Mouse (Mus musculus) frontal cortex, postnatal 10 days (tissue): ENCODE data around the gene Naip6.
"Not testable (repeated sequence)": the region's sequence is repeated elsewhere in the genome, so short reads cannot be mapped to it uniquely, and the experiment has no call there.

Experiments
- DNase-seq, 2 experiments: peaks; one replicate each; pipeline ENCODE4 v3.0.0; 2022; ENCODE audit warnings: low spot score in 2 of 2, mixed read lengths in 1 of 2

The Naip6 gene

DNA sequence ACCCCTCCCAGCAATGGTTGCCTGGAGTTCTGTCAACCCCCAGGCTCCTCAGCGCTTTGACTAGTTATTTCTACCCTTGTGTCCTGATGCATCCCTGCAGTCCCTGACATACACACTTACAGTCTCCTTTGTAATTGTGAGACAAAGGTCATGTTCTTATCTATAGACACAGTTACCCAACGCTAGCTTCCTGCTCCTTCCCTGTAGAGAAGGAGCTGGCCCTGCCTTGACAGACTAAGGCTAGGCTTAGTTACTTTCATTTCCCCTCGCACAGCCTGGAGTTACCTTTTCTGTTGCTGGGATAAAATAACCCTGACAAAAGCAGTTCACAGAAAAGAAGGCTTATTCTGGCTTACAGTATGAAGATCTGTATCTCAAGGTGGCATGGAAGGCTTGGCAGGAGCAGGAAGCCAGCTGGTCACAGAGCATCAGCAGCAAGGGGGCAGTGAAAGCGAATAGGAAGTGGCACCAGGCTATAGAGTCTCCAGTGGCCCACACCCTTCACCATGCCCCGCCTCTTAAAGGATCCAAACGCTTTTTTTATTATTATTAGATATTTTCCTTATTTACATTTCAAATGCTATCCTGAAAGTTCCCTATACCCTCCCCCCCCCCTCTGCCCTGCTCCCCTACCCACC lies at the start of gene Naip6:
Naip6 (minus strand) TSS at position 419 of the 638 bp plus-strand sequence.
- not testable (repeated sequence) for DNase-seq

DNA sequence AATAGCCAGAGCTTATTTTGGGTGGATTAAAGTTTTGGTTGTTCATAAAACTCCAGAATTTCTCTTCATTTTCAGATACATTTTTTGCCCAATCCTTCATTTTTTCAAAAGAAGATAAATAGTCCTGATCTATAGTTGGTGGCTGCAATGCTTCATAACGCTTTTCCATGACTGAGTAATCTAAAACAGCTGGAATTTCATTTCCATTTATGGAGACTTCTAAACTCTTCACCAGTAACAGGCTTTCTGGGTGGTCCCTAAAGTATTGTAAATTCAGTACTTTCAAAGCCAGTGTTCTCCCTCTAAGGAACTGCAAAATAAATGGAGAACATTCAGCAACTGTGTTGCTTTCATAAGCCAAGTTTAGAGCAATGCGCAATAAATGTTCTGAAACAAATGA lies 34.8 kb upstream of the Naip6 start:
- not testable (repeated sequence) for DNase-seq

DNA sequence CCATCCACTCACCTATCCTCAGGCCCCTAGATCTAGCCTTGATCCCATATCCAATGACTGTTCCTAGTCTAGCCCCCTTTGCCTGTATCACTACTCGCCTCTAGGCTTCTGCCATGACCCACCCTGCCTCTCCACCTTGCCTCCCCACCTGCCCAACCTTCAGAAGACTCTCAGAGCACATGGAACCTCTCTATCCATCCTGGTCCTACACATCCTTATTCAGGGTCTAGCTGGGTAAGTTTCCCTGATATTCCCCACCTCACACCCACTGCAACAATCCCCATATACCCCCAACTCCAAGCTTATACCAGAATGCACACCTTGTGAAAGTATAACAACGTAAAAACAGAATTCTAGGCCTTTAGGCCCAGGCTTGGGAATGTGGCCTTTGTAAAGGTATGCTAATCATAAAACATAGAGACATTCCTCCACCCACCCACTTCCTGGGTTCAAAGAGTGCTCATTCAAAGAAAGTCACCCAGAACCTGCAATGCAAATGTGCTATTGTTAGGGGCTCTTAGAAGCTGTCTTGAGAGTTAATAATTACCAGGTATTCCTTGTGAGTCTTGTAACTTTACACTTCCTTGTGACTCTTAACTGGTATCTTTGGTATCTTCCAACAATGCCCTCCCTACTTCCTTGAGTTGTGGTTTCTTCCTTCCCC lies 32.2 kb upstream of the Naip6 start:
- DNase-seq, result not testable (repeated sequence)

DNA sequence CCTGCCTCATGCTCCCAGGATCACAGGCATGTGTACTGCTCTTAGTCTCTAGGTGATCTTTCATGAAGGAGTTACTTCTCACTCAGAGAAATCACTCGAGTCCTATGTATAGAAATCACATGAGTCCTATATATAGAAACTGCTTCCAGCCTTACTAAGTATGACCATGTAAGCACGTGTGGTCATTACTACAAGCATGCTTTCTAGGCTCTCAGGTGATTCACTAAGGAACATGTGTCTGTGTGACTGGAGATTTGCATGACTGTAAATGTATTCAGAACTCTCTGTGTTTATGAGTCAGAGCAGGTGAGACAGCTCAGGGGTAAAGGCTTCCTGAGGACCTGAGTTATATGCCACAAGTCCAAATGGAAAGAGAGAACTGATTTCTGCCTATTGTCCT lies 24.3 kb upstream of the Naip6 start:
- no peak for DNase-seq

DNA sequence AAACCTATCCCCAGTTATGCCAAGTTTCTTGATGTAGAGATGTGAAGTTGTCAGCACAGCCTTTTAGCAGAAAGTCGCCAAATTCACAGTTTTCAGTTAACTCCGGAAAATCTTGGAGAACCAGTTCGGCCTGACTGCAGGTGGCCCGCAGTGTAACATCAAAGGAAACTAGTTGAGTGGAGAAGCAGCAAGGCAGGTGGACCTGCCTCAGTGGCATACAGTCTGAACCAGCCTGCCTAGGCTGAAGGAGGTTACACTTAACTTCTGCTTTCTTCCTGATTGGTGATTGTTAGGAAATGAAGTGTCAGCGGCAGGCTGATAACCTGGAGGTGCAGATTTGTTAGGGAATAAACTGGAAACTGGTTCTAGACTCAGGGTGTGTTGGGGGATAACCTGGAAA lies 14.3 kb upstream of the Naip6 start:
- not testable (repeated sequence) for DNase-seq

DNA sequence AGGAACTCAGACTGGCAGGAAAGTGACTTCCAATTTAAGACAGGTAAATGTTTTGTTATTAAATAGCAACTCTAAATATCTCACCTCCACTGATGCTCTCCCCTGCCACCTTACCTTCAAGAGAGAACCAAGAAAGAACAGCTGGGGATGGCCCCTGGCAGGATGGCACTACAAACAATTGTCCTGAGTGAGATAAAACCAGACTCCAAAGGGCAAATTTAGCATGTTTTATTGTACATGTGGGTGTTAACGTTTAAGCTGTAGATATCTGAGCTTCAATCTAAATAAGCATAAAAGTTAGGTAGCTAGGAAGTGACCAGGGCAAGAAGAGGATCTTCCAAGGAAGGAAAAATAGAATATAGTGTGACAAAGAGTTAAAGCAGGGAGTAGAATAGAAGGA lies 11.4 kb upstream of the Naip6 start:
- DNase-seq, result not testable (repeated sequence)

DNA sequence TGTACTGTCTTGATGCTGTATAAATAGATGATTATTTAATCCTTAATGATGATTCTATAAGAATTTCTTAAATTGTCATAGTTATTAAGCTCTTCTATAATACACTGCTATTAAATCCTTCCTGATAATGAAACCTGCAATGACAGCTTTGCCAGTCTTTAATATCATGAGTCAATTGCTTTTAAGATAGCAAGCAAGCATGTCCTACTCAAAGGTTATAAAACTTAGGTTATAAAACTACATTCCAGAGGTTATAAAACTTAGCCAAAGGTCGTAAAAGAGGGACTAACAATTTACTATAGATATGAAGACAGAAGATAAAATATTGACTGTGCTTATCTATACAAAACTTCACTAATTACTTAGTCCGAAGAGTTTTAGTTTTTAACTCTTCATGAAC lies 10.6 kb upstream of the Naip6 start:
- DNase-seq, result not testable (repeated sequence)

DNA sequence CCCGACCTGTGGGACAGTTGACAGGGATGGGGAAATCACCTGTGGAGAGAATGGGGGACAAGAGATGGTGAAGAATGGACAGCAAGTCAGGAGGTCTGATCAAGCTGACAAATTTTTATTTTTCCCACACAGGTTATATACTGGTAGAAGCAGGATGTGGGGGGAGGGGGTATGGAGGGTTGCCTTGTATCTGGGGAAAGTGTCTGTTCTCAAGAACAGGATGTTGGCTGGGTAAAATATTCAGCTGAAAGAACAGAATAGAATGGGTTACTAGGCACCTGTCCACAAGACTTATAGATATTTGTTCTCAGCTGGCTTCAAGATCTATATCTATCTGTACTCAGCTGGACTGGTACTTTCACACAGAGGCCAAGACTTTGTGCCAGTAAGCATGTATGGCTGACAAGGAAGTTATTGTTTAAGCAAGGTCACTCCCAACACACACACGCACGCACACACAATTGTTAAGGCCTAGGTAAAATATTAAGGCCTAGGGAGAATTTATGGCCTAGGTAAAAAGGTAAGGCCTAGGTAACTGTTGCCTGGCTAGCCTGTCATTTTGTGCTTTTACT lies 4.9 kb upstream of the Naip6 start:
- not testable (repeated sequence) for DNase-seq

DNA sequence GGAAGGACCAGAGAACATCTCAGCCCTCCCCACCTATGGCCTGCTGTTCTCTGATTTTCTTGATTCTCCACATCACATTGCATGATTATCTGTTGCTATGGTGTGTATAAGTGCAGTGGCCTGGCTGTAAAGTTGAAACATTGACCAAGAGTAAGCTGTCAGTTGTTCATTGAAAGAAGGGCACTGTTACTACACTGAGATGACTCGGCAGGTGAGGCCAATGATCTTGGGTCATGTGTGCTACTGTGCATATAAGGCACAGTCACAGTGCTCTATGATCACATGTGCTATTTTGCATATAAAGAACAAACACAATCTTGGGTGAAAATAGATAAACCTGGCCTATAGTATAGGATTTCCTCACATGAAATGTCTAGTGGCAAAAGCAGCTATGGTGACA lies 32.9 kb downstream of the Naip6 start:
- DNase-seq, result no peak

DNA sequence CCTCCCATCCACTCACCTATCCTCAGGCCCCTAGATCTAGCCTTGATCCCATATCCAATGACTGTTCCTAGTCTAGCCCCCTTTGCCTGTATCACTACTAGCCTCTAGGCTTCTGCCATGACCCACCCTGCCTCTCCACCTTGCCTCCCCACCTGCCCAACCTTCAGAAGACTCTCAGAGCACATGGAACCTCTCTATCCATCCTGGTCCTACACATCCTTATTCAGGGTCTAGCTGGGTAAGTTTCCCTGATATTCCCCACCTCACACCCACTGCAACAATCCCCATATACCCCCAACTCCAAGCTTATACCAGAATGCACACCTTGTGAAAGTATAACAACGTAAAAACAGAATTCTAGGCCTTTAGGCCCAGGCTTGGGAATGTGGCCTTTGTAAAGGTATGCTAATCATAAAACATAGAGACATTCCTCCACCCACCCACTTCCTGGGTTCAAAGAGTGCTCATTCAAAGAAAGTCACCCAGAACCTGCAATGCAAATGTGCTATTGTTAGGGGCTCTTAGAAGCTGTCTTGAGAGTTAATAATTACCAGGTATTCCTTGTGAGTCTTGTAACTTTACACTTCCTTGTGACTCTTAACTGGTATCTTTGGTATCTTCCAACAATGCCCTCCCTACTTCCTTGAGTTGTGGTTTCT lies 45.9 kb downstream of the Naip6 start:
- not testable (repeated sequence) for DNase-seq

DNA sequence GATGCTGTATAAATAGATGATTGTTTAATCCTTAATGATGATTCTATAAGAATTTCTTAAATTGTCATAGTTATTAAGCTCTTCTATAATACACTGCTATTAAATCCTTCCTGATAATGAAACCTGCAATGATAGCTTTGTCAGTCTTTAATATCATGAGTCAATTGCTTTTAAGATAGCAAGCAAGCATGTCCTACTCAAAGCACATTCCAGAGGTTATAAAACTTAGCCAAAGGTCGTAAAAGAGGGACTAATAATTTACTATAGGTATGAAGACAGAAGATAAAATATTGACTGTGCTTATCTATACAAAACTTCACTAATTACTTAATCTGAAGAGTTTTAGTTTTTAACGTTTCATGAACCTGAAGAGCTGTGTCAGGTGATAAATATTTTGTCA lies 60.5 kb downstream of the Naip6 start:
- DNase-seq, result not testable (repeated sequence)

DNA sequence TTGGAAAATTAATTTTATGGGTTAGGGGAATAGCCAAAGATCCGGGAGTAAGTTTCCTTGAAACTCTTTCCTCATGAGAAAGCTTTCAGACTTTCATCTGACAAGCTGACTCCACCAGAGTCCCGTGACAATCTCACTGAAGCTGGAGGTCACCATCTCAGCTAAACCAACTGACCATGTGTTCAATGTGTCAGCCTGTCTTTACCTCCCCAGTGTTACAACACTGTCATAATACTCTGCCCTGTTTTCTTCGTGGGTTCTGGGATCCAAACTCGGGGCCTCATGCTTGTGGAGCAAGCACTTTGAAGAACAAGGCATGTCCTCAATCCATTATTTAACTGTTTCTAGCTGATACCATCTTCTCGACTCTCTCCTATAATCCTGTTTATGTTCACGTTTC lies 61.5 kb downstream of the Naip6 start:
- DNase-seq, result not testable (repeated sequence)

DNA sequence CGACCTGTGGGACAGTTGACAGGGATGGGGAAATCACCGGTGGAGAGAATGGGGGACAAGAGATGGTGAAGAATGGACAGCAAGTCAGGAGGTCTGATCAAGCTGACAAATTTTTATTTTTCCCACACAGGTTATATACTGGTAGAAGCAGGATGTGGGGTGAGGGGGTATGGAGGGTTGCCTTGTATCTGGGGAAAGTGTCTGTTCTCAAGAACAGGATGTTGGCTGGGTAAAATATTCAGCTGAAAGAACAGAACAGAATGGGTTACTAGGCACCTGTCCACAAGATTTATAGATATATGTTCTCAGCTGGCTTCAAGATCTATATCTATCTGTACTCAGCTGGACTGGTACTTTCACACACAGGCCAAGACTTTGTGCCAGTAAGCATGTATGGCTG lies 65.6 kb downstream of the Naip6 start:
- not testable (repeated sequence) for DNase-seq

DNA sequence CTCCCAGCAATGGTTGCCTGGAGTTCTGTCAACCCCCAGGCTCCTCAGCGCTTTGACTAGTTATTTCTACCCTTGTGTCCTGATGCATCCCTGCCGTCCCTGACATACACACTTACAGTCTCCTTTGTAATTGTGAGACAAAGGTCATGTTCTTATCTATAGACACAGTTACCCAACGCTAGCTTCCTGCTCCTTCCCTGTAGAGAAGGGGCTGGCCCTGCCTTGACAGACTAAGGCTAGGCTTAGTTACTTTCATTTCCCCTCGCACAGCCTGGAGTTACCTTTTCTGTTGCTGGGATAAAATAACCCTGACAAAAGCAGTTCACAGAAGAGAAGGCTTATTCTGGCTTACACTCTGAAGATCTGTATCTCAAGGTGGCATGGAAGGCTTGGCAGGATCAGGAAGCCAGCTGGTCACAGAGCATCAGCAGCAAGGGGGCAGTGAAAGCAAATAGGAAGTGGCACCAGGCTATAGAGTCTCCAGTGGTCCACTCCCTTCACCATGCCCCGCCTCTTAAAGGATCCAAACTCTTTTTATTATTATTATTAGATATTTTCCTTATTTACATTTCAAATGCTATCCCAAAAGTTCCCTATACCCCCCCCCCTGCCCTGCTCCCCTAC lies 70.5 kb downstream of the Naip6 start:
- not testable (repeated sequence) for DNase-seq

DNA sequence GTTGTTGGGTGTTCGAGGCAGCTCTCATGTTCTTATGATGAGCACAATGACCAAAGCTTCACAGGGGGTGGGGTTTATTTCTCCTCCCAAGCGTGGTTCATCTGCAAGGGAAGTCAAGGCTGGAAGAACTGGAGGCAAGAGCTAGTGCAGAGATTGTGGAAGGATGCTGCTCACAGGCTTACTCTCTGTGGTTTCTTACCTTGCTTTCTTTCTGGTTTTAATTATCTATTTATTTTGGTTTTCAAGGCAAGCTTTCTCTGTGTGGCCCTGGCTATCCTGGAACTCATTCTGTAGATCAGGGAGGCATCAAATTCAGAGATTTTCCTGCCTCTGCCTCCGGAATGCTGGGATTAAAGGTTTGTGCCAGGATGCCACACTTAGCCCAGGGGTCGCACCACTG lies 71.3 kb downstream of the Naip6 start, which contains the start of gene Naip5:
Naip5 (minus strand) TSS at position 101 of the 400 bp plus-strand sequence.
- DNase-seq, result not testable (repeated sequence)

DNA sequence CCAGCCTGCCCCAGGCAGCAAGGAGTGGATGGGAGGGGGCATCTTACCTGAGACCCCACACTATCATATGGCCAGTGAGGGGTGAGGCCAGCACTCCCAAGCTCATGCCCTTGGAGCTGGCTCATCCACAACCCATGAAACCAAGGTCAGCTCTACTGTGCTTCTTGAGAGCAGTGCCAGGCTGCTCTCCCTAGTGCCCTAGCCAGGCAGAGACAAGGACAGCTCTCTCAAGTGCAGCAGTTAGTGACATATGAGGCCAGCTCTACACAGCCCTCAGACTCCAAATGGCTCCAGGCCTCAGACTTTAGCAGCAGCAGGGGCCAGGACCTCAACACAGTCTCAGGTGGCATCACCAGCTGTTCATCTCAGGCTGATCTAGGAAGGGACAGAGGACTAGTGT lies 73.8 kb downstream of the Naip6 start:
- no peak for DNase-seq
